Mouse (Mus musculus): Measurements from ENCODE around the gene Ube2e2.

GRCm38 (mm10) chr14:18554627-18554988 lies 339.5 kb downstream of the Ube2e2 start:
- TF ChIP-seq MAX (IDR thresholded peaks at IDR 0.05; ENCODE audit: low read depth) = no peak
- TF ChIP-seq MYOG (IDR thresholded peaks at IDR 0.05; ENCODE audit: control insufficient read depth in 1 of 3, insufficient read depth in 1 of 3, insufficient read length in 2 of 3, low read depth in 2 of 3) = no peak
- no peak for TF ChIP-seq POLR2A (IDR thresholded peaks at IDR 0.05; ENCODE audit: insufficient read length, low read depth)
- no peak for TF ChIP-seq E2F4 (IDR thresholded peaks at IDR 0.05; ENCODE audit: insufficient read depth)
- no peak for TF ChIP-seq CEBPB (IDR thresholded peaks at IDR 0.05; ENCODE audit: insufficient read depth, poor library complexity, severe bottlenecking)
- TF ChIP-seq TCF12 (IDR thresholded peaks at IDR 0.05; ENCODE audit: insufficient read depth, poor library complexity, severe bottlenecking) = no peak
- no peak for TF ChIP-seq MYOD1 (IDR thresholded peaks at IDR 0.05; ENCODE audit: control insufficient read depth in 1 of 3, insufficient read length in 2 of 3, low read depth in 2 of 3)
